Mouse (Mus musculus): Measurements from ENCODE around the gene Zfp988.
"Not testable (repeated sequence)": the region's sequence is repeated elsewhere in the genome, so short reads cannot be mapped to it uniquely, and the experiment has no call there.

DNA sequence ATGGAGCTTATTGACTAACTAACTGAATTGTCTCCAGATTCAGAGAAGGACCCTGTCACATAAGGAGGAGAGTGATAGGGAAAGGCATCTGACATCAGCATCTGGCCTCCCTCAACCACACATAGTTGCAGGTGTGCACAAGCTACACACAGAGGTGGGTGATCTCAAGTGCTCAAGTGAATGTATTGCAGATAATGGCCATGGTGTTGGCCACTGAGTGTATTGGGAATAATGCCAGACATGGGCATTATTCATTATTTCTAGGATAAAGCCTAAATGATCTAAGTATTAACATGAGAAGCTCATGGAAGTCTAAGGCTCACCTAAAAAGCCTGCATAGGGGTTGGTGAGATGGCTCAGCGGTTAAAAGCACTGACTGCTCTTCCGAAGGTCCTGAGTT is 45.1 kb downstream of the Zfp988 start:
- not testable (repeated sequence) for TF ChIP-seq POLR2A (IDR thresholded peaks at IDR 0.05; ENCODE audit: control insufficient read depth, extremely low read depth, insufficient read depth, low read length, poor library complexity); CTCF (IDR thresholded peaks at IDR 0.05; ENCODE audit: borderline replicate concordance, control insufficient read depth, extremely low read depth, insufficient read depth, low read length, poor library complexity)
